Mouse (Mus musculus): ENCODE data around the gene Nmu.
A peak's percentile ranks its signal among the peaks of the same experiment; 100 is the strongest.

Gene Nmu

DNA sequence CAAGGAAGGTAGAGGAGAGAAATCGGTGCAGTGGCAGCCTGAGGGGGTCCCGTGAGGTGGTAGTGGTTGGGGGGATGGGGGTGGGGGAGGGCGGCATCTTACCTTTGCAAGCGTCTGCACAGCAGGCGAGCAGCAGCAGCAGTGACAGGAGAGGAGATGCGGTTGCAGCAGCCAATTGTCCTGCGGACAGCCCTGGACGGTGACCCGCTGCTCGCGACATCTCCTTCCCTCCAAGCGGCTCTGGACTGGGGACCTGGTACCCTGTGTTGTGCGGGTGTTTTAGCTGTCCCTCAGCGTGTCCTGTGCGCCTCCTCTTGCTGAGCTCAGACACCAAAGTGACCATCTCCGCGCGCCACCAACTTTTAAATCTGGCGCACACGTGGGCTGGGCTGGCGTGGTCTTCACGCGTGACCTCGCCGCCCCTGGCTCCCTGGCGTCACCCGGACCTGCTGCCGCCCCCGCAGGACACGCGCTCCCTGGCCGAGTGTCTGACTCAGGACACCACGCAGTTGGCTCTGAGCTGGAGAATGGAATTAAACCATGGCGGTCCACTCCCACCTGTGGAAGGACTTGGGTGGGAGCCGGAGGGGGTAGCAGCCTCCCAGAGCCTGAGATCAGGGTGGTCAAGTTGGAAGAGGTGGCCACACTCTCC lies at the start of gene Nmu:
Nmu (minus strand) TSS at position 336 of the 652 bp plus-strand sequence.
- DNase-seq (ENCODE audit: low read depth, low spot score): no peak

DNA sequence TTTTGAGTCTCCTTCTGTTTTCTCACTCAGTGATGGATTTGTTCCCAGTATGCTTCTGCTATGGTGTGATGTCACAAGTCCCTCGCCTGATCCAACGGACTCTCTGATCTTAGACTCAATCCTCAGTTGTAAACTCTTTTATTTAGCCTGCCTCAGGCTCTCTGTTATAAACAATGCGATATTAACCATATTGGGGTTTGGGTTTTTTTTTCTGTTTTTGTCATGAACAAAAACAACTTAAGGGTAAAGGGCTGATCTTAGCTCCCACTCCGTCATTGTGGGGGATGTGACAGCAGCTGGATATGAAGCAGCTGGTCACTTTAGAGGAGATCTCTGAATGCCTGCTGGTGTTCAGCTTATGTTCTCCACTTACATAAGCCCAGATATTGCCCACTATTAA lies 48.1 kb upstream of the Nmu start:
- DNase-seq (ENCODE audit: low read depth, low spot score): no peak

DNA sequence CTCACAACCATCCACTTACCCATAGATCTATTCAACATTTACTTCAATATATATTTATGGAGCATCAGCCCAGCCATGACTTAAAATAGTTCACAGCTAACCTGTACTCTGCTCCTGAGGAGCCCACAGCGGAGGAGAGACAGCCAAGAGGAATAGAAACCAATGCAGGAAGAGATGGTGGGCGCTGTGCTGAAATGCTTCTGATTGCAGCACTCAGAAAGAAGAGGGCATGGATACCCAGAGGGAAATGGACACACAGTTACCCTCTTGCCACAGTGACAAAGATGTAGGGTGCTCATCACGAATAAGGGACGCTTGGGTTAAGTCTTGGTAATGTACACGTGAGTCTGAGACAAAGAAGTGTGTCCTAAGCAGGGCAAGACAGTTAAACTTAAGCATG lies 30.8 kb upstream of the Nmu start:
- no peak for DNase-seq (ENCODE audit: low read depth, low spot score)

DNA sequence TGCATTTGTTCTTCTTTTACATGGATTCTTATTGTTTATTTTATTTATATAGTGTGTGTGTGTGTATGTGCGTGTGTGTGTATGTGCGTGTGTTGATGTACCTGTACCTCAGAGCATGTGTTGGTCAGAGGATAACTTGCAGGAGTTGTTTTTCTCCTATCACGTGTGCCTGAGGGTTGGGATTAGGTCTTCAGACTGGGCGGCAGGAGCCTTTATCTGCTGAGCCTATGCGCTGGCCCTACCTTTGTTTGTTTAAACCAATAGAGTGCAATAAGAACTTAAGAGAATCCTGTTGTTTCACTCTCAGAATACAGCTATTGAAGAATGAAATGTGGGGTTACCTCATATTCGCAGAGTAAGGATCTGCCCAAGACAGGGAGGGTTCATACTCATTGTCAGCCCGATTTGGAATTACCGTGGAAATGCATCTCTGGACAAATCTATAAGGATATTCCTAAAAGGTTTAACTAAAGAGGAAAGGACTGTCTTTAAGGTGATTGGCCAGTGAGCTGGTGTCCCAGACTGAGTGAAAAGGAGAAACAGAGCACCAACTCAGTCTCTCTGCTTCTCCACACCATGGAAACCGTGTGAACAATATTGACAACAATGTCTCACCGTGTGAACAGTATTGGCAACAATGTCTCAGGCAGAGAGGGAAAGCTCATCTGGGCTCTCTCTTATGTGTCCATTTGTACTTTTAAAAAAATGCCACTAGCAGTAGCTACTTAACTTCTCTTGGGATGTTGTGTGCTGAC lies 25.6 kb upstream of the Nmu start:
- DNase-seq (ENCODE audit: low read depth, low spot score): no peak

DNA sequence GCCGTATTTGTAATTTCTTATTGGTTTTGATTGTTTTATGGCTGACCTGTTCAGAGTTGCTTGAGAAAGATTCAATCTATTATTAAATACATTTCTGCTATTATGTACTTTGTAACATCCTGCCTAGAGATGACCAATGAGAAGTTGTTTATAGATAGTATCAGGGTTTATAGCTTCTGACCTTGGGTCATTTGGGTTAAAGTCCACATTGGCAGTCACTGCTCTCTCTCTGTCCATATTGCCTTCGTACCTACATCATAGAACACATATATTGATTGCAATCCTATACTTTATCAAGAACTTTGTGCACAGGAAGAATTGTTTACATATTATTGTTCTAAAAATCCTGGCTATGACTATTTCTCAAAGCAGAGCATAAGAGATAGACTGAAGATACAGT lies 24.9 kb upstream of the Nmu start:
- DNase-seq (ENCODE audit: low read depth, low spot score): no peak

DNA sequence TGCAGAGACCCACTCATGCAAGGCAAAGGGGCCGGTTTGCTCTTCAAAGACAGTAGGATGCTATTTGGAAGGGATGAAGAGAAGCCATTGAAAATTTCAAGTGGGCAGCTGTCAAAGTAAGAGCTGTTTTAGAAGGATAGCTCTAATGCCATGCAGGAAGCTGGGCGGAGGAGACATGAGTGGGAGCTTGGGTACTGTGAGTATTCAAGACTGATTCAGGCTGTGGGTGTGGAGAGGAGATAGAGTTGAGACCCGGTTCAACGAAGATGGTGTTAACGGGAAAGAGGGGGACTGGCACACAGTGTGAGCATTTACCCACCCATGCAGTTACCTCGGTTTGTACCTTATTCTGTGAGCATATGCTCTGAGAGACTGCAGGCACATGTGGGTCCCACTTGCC lies 20.1 kb upstream of the Nmu start:
- DNase-seq (ENCODE audit: low read depth, low spot score): no peak

DNA sequence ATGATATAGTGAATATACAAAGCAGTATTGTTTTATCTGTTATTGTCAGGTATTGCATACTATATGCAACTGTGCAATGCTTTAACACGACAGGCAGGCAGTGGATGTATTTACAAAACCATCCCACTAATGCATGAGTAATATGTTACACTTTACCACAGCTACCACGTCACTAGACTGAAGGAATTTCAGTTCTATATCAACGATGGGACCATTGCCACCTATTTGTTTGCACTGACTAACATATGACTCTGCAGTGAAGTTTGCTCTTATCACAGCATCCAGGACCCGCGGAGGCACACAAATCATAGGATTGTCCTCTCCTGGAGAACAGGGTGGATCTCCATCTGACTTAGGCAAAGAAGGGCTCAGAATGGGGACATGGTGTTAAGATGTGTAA lies 18.2 kb upstream of the Nmu start:
- no peak for DNase-seq (ENCODE audit: low read depth, low spot score)

DNA sequence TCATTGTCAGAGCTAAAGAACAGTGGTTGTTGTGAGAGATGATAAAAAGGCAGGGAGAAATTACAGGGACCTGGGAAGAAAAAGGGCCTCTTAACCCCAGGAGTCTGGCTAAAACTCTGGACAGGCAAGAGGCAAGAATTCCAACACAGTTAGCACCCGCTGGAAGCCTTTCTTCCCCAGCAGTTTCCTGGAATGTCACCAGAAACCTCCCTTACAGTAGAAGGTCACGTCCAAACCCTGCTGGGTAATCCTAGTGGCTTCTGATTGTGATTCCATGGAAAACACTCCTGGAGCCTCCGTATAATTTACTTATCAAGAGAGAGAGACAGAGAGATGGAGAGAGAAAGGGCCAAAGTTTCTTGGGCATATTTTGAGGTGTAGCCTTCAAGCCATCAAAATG lies 15.6 kb upstream of the Nmu start:
- peak; percentile 85 for DNase-seq (ENCODE audit: low read depth, low spot score)

DNA sequence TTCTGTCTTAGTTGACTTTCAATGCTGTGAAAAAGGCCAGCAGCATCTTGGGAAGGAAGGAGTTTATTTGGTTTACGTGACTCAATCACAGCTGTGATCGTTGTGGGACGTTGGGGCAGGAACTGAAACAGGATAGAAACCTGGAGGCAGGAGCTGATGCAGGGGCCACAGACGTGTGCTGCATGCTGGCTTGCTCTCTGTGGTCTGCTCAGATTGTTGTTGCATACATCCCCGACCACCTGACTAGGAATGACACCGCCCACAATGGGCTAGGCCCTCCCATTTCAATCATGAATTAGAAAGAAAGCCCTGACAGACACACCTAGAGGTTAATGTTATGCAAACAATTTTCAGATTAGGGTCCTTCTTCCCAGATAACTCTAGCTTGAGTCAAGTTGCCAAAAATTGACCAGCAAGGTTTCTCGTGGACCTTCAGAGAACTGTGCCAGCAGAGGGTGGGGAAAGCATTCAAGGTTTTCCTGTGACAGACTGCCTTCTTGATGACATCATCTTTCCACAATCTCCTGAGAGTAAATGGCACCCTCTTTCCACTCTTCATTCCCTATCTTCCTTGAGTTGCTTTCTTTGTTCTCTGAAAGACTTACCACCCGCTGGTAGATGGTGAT lies 5.7 kb upstream of the Nmu start:
- DNase-seq (ENCODE audit: low read depth, low spot score): peak; percentile 88

DNA sequence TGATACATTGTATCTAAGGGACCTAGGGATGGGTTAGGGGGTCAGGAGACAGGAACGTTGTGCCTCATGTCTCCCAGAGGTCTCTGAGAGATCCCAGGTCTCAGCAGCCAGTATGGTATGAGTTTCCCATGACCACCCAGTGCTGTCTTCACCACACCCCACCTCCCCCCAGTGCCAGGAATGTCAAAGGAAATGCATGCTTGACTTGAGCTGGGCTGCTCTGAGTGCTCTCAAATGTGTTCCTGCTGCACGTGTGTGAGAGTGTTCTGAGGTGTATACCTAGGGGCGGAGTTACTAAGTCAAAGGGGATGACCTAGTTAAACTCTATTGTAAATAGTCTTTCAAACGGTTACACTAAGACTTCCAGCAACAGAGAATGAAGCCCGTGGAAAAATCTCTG lies 1.8 kb upstream of the Nmu start:
- DNase-seq (ENCODE audit: low read depth, low spot score): peak; percentile 90

DNA sequence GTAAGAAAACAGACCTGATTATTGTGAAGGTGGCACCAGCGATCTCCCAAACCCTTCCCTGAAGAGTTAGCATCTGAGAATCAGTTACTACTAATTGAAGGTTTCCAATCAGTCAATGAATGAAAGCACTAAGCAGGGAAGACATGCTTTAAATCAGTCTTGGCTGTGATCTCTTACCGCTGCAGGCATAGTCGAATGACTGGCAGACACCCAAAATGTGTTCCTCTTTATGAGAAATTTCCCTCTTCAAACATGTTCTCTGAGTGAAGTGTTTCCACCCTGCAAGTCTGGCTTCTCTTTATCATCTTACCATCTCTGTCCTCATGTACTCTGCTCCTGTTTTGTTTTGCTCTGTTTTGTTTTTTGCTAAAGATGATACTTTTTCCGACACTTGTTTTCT lies 2.8 kb downstream of the Nmu start:
- no peak for DNase-seq (ENCODE audit: low read depth, low spot score)

DNA sequence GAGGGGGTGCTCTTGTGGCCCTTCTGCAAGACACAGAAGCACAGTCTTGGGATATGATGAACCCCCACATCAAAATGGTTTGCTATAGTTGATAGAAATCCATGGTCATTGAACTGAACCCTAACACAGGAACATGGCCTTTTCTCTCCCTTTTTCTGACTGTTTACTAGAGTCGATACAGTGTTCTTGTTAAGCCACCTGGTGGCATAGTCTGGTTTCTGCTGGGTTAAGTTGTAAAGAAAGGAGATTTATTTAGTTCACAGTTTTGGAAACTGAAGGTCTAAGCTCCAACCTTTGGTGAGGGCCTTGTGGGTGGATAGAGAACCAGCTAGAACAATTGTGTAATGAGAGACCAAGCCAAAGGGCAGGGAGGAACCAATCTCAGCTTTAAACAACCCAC lies 3.5 kb downstream of the Nmu start:
- DNase-seq (ENCODE audit: low read depth, low spot score): no peak

DNA sequence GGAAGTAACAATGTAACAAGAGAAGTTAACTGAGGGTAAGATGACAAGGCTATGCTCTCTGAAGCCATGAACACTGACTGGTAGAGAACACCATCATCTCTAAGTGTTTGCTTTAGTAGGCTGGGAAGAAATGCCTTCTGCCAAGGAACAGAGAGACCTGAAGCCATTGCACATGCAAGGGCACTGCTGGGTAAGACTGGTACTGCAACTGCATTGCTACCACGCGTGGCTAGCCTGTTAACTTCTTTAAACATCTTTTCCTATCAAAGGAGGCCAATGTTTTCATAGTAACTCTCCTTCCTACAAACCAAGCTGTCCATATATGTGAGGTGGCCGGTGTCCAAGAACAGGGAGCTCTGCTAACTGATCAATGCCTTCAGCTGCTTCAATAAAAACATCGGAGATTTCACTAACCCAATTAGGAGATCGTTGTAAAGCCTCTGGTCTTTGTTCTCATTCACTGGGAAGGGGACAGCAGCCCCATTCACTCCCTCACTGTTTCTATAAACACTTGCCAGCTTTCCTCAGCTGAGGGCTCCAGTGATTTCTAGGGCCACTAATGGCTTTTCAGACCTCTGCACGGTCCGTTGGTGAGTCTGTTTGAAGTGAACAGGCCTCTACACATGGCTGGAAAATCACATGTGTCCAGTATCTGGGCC lies 11.5 kb downstream of the Nmu start:
- DNase-seq (ENCODE audit: low read depth, low spot score): no peak

DNA sequence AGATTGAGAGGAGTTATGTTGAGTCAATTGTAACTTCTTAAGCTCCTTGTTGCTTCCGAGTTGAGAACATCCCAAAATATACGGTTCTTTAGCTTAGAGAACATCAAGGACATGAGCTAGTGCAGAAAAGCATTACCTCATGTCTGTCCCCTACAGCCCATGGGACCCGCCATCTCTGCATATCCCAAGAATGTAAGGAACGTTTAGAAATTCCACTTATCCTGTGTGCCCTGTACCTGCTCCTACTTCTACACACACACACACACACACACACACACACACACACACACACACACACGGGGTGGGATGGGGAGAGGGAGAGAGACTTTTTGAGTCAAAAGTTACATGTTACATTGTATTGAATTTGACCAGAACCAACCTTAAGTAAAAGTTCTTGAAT lies 12.1 kb downstream of the Nmu start:
- no peak for DNase-seq (ENCODE audit: low read depth, low spot score)

DNA sequence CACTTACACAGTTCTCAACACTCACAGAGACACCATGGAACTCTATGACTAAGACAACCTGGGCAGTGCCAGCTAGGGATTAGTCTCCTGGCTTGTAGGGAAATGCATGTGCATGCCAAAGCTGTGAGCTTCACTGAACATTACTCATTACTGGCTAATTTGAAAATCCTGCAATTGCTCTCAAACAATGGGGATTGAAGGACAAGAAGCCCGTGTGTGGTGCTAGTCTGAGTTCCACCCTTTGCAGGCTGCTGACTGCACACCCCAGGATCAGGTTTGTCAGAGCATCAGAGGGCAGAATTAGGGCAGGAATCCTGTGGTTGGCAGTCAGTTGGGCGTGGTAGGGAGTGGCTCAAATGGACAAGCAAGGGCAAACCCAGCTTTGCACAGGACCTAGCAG lies 17.5 kb downstream of the Nmu start:
- no peak for DNase-seq (ENCODE audit: low read depth, low spot score)

DNA sequence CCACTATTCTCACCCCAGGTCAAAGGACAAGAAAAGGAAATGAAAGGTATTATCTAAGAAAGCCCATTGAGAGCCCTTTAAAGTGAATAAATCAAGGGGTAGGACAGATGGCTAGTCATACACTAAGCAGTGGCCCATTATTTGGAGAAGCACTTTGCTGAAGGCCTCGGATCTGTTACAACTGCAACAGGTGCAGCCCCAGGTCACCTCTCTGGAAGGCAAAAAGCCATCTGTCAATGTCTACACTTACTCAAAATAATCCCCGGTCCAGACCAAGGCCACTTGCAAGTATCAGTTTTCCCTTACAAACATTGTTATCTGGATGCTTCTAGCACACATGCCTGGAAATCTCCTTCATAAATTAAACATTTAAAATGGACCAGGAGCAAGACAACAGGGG lies 22.7 kb downstream of the Nmu start:
- DNase-seq (ENCODE audit: low read depth, low spot score): no peak

DNA sequence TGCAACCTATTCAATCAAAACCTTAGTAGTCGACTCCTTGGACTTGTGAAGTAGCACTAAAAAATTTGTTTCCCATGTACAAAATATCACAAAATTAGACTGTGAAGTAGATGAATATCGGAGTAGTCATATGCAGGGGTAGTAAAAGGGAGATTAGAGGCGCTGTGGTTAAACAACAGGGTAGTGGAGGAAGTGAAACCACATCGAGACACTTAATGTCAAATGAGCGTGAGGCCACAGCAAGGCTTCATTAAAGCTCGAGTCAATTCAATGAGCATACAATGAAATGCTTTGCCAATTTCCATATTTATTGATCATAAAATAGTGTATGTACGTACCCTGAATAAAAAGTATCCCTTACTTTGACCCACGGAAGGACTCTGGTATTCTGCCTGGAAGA lies 26.5 kb downstream of the Nmu start:
- no peak for DNase-seq (ENCODE audit: low read depth, low spot score)

DNA sequence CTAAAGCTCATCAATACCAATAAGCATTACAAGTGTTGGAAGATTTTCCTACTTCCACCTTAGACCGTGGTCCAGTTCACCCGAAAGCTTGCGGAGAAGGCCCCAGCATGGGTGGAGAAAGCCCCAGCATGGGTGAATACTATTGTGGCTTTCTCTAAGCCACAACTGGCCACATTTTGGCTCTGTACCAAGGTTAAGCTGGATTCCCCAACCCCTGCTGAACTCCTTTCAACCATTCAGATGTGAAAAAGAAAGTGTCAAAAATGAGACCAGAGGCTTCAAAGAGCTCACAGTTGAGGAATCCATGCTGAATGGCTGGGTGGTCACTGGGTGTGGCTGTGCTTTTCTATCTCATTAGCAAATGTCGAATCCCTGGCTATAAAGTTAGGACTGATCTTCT lies 29.8 kb downstream of the Nmu start:
- peak; percentile 22 for DNase-seq (ENCODE audit: low read depth, low spot score)

DNA sequence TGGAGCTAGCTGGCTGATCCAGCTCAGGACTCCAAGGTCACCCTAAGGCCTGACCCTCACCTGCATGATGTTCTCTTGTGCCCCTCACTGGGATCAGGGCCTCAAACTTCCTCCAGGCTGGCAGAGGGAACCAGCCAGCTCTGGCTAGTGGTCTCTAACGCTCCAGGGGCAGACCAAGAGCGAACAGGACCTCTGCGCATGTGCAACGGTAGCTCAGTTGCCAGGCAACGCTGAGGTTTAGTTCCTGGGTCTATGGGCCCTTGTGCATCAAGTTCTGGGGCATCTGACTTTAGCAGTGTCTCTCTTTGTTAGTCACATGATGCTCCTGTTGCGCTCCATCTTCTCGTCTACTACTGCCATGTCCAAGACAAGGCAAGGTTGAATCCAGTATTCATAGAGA lies 32.6 kb downstream of the Nmu start, which contains the start of gene Pdcl2:
Pdcl2 (minus strand) TSS at position 204 of the 400 bp plus-strand sequence.
- peak; percentile 95 for DNase-seq (ENCODE audit: low read depth, low spot score)

DNA sequence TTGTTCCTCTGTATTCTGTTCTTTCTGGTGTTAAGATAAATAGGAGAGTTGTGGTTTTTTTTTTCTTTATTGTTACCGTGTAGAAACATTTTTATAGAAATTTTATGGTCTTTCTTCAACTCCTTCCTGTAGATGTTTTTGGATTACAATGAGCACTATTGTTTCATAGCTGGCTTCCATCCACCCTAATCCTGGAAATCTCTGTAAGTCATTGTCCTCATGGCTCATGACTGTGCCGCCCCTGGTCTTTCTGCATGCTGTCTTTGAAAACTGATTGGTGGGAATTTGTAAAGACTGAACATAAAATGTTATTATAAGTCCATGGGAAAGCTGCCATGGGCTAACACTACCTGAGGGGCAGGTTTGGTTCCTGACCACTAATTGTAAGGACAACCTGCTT lies 36.3 kb downstream of the Nmu start:
- DNase-seq (ENCODE audit: low read depth, low spot score): no peak

DNA sequence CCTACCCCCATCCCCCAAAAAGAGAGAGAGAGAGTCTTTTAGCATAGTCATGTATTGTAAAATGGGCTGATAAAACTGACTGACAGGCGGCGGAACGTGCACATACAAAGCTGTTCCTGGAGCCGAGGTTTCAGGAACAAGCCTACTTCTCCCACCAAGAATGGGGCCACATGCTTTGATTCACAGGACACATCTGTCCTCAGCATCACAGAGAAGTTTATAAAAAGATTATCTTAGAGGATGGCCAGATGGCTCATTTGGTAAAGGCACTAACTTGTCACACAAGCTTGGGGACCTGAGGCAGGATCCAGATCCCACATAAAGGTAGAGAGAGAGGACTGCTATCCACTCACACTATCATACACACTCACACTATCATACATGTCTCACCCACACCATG lies 38.5 kb downstream of the Nmu start:
- no peak for DNase-seq (ENCODE audit: low read depth, low spot score)
